Mouse (Mus musculus) lung, postnatal 0 days (tissue): ENCODE results near the gene Taf3. TPM values are rescaled to one million over a fixed set of nuclear protein-coding genes. Genes with fewer than 3 reads are reported as not detected.

Experiments
- ATAC-seq: fragments of 200-750 bp; cut with Nextera tagmentation; 2 replicates; pipeline ENCODE4 v1.8.0; 2017; ENCODE audit warnings: moderate library complexity
- DNase-seq: peaks from one replicate; pipeline ENCODE4 v3.0.0-alpha.2; 2016; ENCODE audit warnings: low spot score
- H3K27ac ChIP-seq: fragments of 300-500 bp; sonication (generic); 2 replicates; pipeline ENCODE4 v1.5.1; 2014; ENCODE audit warnings: antibody characterized with exemption, mild to moderate bottlenecking, low read length, mixed read lengths
- H3K27me3 ChIP-seq: fragments of 300-500 bp; sonication (generic); replicated peaks from 2 replicates; pipeline ENCODE4 v1.6.1; 2014; ENCODE audit warnings: low read length, mixed read lengths; ENCODE audit not compliant: insufficient read depth
- H3K36me3 ChIP-seq: fragments of 300-500 bp; sonication (generic); 2 replicates; pipeline ENCODE4 v1.6.1; 2014; ENCODE audit warnings: low read length, mixed read lengths; ENCODE audit not compliant: insufficient read depth
- H3K4me1 ChIP-seq: fragments of 300-500 bp; sonication (generic); 2 replicates; pipeline ENCODE4 v1.6.1; 2014; ENCODE audit warnings: antibody characterized with exemption, low read depth, low read length, mixed read lengths; ENCODE audit not compliant: insufficient read depth
- H3K4me2 ChIP-seq: fragments of 300-500 bp; sonication (generic); replicated peaks from 2 replicates; pipeline ENCODE4 v1.6.1; 2014; ENCODE audit warnings: low read depth, mild to moderate bottlenecking, low read length, moderate library complexity, mixed read lengths
- H3K4me3 ChIP-seq: fragments of 300-500 bp; sonication (generic); 2 replicates; pipeline ENCODE4 v1.5.1; 2014; ENCODE audit warnings: low read depth, low read length
- H3K9ac ChIP-seq: fragments of 300-500 bp; sonication (generic); replicated peaks from 2 replicates; pipeline ENCODE4 v1.6.1; 2014; ENCODE audit warnings: low read depth, mild to moderate bottlenecking
- H3K9me3 ChIP-seq: fragments of 300-500 bp; sonication (generic); 2 replicates; pipeline ENCODE4 v1.6.1; 2016; ENCODE audit warnings: low read length, mixed read lengths
- CTCF ChIP-seq: IDR thresholded peaks from 2 replicates; pipeline ENCODE4 v1.5.1; 2016; ENCODE audit warnings: antibody characterized with exemption, mild to moderate bottlenecking
- EP300 ChIP-seq: IDR thresholded peaks from 2 replicates; pipeline ENCODE4 v1.6.1; 2016; ENCODE audit warnings: antibody characterized with exemption, mild to moderate bottlenecking, control low read depth
- WGBS: fragments of 180-500 bp; shearing (Covaris S2); extraction: QIAGEN DNeasy Blood & Tissue Kit; methylation state at CpG from one replicate; pipeline ENCODE4 v1.1.7; 2014; 5-methylcytosine and 5-hydroxymethylcytosine counted together
- polyA plus RNA-seq: library from polyadenylated mRNA; unstranded; fragments of >200 nt; fragmentation: Nextera tagmentation; extraction: Ambion mirVana; gene quantifications from 2 replicates; pipeline ENCODE4 v1.2.1, GENCODE M21; 2015

Taf3 gene
- polyA plus RNA-seq, 1 experiment from 2014 or later: 7.5 TPM

DNA sequence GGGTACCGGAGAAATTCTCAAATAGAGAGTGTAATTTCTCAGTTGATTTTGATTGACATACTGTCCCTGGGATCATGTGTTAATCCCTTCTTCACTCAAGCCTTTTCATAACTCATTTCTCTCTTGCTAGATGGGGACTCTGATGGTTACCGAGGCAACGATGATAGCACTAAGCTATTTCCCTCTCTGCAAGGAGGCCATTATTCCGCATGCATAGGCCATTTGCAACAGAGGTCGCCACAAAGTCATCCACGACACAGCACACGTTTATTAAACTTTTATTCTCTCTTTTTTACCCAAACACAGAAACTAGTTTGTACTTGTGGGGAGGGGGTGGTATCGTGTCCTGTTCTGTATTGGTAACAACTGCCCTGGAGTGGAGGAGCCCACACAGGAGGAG is 150.6 kb downstream of the Taf3 start:
- H3K4me2 ChIP-seq: no peak overlapping the region
- no peak overlapping the region for H3K4me3 ChIP-seq
- DNase-seq (no peak), ATAC-seq (no peak)
- 13% methylated on average over 8 of the region's 8 CpGs for WGBS
- H3K4me1 ChIP-seq: no peaks in the 10 kb centered on the region
- TF ChIP-seq CTCF (no peak), EP300 (no peak)
- peaks cover 53% of the 10 kb centered on the region for H3K27me3 ChIP-seq
- no peaks in the 10 kb centered on the region for H3K9me3 ChIP-seq
- H3K36me3 ChIP-seq: no peaks in the 10 kb centered on the region
- H3K9ac ChIP-seq: no peak overlapping the region
- H3K27ac ChIP-seq: no peak overlapping the region

- WGBS: 2% methylated on average over 21 of the region's 22 CpGs
- no peak for ATAC-seq
- Histone ChIP-seq H3K4me3 (no peak overlapping the region), H3K4me2 (no peak overlapping the region), H3K27ac (no peak overlapping the region), H3K4me1 (no peaks in the 10 kb centered on the region), H3K9me3 (no peaks in the 10 kb centered on the region), H3K36me3 (no peaks in the 10 kb centered on the region), H3K9ac (no peak overlapping the region), H3K27me3 (peaks cover 63% of the 10 kb centered on the region)
- no peak for DNase-seq
- no peak for TF ChIP-seq EP300
- TF ChIP-seq CTCF: no peak
These were observed 152.2 kb downstream of the Taf3 start for GRCm38 (mm10) chr2:9896097-9896770.

GRCm38 (mm10) chr2:9894836-9895593 is 153.4 kb downstream of the Taf3 start:
- 5% methylated on average over 19 of the region's 19 CpGs for WGBS
- H3K4me2 ChIP-seq: no peak overlapping the region
- H3K4me3 ChIP-seq: no peak overlapping the region
- no peak overlapping the region for H3K9ac ChIP-seq
- DNase-seq (no peak), ATAC-seq (no peak)
- peaks cover 74% of the 10 kb centered on the region for H3K27me3 ChIP-seq
- H3K36me3 ChIP-seq: no peaks in the 10 kb centered on the region
- TF ChIP-seq EP300 (no peak), CTCF (no peak)
- no peak overlapping the region for H3K27ac ChIP-seq
- no peaks in the 10 kb centered on the region for H3K9me3 ChIP-seq
- H3K4me1 ChIP-seq: no peaks in the 10 kb centered on the region

GRCm38 (mm10) chr2:9893272-9893953 is 155.0 kb downstream of the Taf3 start:
- no peak for TF ChIP-seq CTCF
- TF ChIP-seq EP300: no peak
- ATAC-seq: no peak
- peaks cover 89% of the 10 kb centered on the region for H3K27me3 ChIP-seq

GRCm38 (mm10) chr2:9892541-9892940 is 155.9 kb downstream of the Taf3 start:
- TF ChIP-seq EP300 (no peak), CTCF (no peak)
- DNase-seq (no peak), ATAC-seq (no peak)
- WGBS: 7% methylated on average over 7 of the region's 7 CpGs
- H3K9ac ChIP-seq: no peak overlapping the region
- no peak overlapping the region for H3K27ac ChIP-seq
- H3K4me2 ChIP-seq: no peak overlapping the region
- no peaks in the 10 kb centered on the region for H3K36me3 ChIP-seq
- H3K4me1 ChIP-seq: peaks cover 7% of the 10 kb centered on the region
- no peaks in the 10 kb centered on the region for H3K9me3 ChIP-seq
- H3K27me3 ChIP-seq: peaks cover 89% of the 10 kb centered on the region
- no peak overlapping the region for H3K4me3 ChIP-seq

More at GRCm38 (mm10) chr2:9893272-9893953, 155.0 kb downstream of the Taf3 start:
- H3K9ac ChIP-seq: no peak overlapping the region
- H3K36me3 ChIP-seq: no peaks in the 10 kb centered on the region
- H3K4me3 ChIP-seq: no peak overlapping the region
- no peak overlapping the region for H3K4me2 ChIP-seq
- WGBS: 4% methylated on average over 6 of the region's 6 CpGs
- peaks cover 7% of the 10 kb centered on the region for H3K4me1 ChIP-seq
- no peak for DNase-seq
- H3K9me3 ChIP-seq: no peaks in the 10 kb centered on the region
- H3K27ac ChIP-seq: no peak overlapping the region

GRCm38 (mm10) chr2:9890906-9891305 is 157.5 kb downstream of the Taf3 start:
- Histone ChIP-seq H3K9me3 (no peaks in the 10 kb centered on the region), H3K27ac (no peak overlapping the region), H3K27me3 (peaks cover 86% of the 10 kb centered on the region), H3K9ac (no peak overlapping the region), H3K4me3 (no peak overlapping the region), H3K4me1 (peaks cover 7% of the 10 kb centered on the region), H3K4me2 (no peak overlapping the region), H3K36me3 (no peaks in the 10 kb centered on the region)
- no peak for TF ChIP-seq CTCF
- TF ChIP-seq EP300: no peak
- WGBS: 5% methylated on average over 5 of the region's 5 CpGs
- DNase-seq (no peak), ATAC-seq (no peak)
